Mouse (Mus musculus): ENCODE results near the gene Ccnjl. TPM values are rescaled to one million over a fixed set of nuclear protein-coding genes. Genes with fewer than 3 reads are reported as not detected.

Ccnjl gene
- polyA plus RNA-seq, 1 experiment from 2014 or later = 9.9 TPM

DNA sequence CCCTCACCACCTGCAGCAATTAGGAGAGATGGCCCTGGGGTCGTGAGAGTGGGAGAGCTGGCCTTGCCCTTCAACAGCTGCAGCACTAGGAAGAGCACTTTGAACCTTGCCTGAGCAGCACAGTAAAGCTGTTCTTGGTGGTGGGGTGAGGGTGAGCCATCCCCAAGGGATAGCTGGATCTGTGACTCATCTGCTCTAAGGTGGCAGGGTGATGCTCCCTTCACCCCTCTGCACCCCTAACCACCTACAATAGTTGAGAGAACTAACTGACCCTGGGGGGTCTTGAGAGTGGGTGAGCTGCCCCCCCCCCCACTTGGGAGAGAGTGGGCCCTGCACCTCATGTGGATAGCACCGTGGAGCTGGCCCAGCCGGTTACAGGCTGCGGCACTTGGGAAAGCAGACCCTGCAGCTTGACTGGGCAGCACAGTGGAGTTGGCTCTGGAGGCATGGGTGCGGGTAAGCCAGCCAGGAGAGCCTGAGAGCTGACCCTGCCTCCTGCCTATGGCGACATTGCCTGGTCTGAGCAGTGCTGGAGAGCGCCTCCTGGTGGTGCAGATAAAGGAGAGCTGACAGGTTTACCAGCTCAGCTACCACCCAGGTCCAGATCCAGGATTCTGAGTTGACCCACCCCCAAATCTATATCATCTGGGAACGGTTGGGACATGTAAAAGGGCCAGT lies 12.1 kb upstream of the Ccnjl start:
- no peak overlapping the region for H3K4me2 ChIP-seq (ENCODE audit: low read depth, low read length)
- H3K9me3 ChIP-seq (replicated peaks; ENCODE audit: control insufficient read depth, low read length) = no peaks in the 10 kb centered on the region

DNA sequence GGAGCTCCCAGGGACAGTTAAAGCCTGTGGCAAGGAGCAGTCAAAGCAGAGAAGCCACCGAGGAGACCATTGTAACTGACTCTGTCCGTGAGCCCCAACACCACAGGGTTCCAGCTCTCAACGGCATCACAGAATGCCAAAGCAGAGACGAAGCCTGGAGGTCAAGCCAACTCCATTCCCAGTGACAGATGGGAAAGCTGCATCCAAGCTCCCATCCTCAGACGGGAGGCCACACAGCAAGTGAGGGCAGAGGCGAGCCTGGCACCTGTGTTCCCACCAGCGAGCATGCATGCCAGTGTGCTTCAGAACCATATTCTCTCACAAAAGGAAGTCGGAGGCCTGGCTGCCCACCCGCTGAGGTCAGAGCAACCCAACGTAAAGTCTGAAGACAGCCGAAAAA lies 10.9 kb upstream of the Ccnjl start:
- H3K36me3 ChIP-seq (ENCODE audit: control insufficient read depth, insufficient read depth, low read length) = no peaks in the 10 kb centered on the region
- no peaks in the 10 kb centered on the region for H3K9me3 ChIP-seq (replicated peaks; ENCODE audit: control insufficient read depth, low read length)
- no peak overlapping the region for H3K4me3 ChIP-seq (replicated peaks; ENCODE audit: low read length)
- no peaks in the 10 kb centered on the region for H3K27me3 ChIP-seq (ENCODE audit: control insufficient read depth, insufficient read depth, low read length)
- no peaks in the 10 kb centered on the region for H3K4me1 ChIP-seq (ENCODE audit: control insufficient read depth, insufficient read depth, low read length)
- no peak overlapping the region for H3K9ac ChIP-seq (ENCODE audit: low read length)
- WGBS = 90% methylated on average over 11 of the region's 11 CpGs
- no peak overlapping the region for H3K27ac ChIP-seq (ENCODE audit: low read length)
- no peak overlapping the region for H3K4me2 ChIP-seq (ENCODE audit: low read depth, low read length)
- no peak for ATAC-seq (ENCODE audit: insufficient read depth, low FRiP score)

More for the DNA sequence above, 12.1 kb upstream of the Ccnjl start:
- Histone ChIP-seq H3K4me1 (ENCODE audit: control insufficient read depth, insufficient read depth, low read length) (no peaks in the 10 kb centered on the region), H3K4me3 (replicated peaks; ENCODE audit: low read length) (no peak overlapping the region), H3K36me3 (ENCODE audit: control insufficient read depth, insufficient read depth, low read length) (no peaks in the 10 kb centered on the region), H3K27me3 (ENCODE audit: control insufficient read depth, insufficient read depth, low read length) (no peaks in the 10 kb centered on the region), H3K27ac (ENCODE audit: low read length) (no peak overlapping the region), H3K9ac (ENCODE audit: low read length) (no peak overlapping the region)
- WGBS = 35% methylated on average over 8 of the region's 8 CpGs
- peak; percentile 33; the same call in 1 of the 2 replicates for ATAC-seq (ENCODE audit: insufficient read depth, low FRiP score)

DNA sequence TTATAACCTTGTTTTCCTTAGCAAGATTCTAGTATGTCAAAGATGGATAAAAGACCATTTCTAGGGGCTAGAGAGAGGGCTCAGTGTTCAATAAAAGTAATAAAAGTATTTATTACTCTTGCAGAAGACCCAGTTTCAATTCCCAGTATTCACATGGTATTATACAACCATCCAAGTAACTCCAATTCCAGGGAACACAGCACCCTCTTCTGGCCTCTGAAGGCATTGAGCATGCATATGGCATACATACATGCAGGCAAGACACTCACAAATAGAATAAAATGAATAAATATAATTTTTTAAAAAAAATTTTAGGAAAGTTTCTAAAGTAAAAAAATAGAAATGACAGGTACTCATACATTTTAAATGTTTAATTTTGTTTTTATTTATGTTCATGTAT lies 10.5 kb upstream of the Ccnjl start:
- Histone ChIP-seq H3K9me3 (replicated peaks; ENCODE audit: control insufficient read depth, low read length) (no peaks in the 10 kb centered on the region), H3K9ac (ENCODE audit: low read length) (no peak overlapping the region), H3K27me3 (ENCODE audit: control insufficient read depth, insufficient read depth, low read length) (no peaks in the 10 kb centered on the region), H3K4me1 (ENCODE audit: control insufficient read depth, insufficient read depth, low read length) (no peaks in the 10 kb centered on the region), H3K4me2 (ENCODE audit: low read depth, low read length) (no peak overlapping the region), H3K36me3 (ENCODE audit: control insufficient read depth, insufficient read depth, low read length) (no peaks in the 10 kb centered on the region), H3K27ac (ENCODE audit: low read length) (no peak overlapping the region), H3K4me3 (replicated peaks; ENCODE audit: low read length) (no peak overlapping the region)
- ATAC-seq (ENCODE audit: insufficient read depth, low FRiP score) = no peak

DNA sequence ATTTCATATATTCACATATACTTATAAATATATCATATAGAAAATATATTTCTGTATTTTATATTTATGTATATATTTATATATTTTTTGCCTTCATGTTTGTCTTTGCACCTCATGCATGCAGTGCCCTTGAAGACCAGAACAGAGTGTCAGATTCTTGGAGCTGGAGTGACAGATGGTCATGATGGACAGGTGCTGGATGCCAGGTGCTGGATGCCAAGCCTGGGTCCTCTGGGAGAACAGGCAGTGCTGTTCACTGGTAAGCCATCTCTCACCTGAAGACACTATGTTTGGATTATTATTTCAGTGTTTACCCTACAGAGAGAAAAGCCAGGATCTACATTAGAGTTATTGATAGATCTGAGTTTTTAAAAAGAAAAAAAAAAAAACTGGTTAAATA lies 9.8 kb upstream of the Ccnjl start:
- ATAC-seq (ENCODE audit: insufficient read depth, low FRiP score) = no peak
- H3K4me3 ChIP-seq (replicated peaks; ENCODE audit: low read length) = no peak overlapping the region
- no peak overlapping the region for H3K9ac ChIP-seq (ENCODE audit: low read length)
- H3K27ac ChIP-seq (ENCODE audit: low read length) = no peak overlapping the region
- H3K4me2 ChIP-seq (ENCODE audit: low read depth, low read length) = no peak overlapping the region
- no peaks in the 10 kb centered on the region for H3K4me1 ChIP-seq (ENCODE audit: control insufficient read depth, insufficient read depth, low read length)
- no peaks in the 10 kb centered on the region for H3K9me3 ChIP-seq (replicated peaks; ENCODE audit: control insufficient read depth, low read length)
- H3K36me3 ChIP-seq (ENCODE audit: control insufficient read depth, insufficient read depth, low read length) = no peaks in the 10 kb centered on the region
- no peaks in the 10 kb centered on the region for H3K27me3 ChIP-seq (ENCODE audit: control insufficient read depth, insufficient read depth, low read length)

DNA sequence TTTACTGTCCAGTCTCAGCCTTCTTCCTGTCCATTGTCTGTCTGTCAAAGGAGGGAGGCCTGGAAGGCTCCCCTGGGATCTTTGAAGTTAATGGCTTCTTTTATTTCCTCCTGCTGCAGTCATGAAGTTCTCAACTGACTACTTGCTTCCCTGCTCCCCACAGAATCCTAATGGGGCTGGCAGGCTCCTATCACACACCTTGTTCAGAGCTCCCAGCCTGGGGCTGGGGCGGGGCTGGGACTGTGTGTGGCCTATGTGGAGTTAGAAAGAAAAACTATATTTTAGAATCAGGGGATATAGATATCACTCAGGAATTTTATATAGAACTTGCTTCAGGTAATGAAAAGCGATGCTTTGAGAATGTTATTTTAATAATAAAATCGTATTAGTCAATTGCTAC lies 8.1 kb upstream of the Ccnjl start:
- H3K9me3 ChIP-seq (replicated peaks; ENCODE audit: control insufficient read depth, low read length) = no peaks in the 10 kb centered on the region
- no peak overlapping the region for H3K27ac ChIP-seq (ENCODE audit: low read length)
- no peaks in the 10 kb centered on the region for H3K4me1 ChIP-seq (ENCODE audit: control insufficient read depth, insufficient read depth, low read length)
- ATAC-seq (ENCODE audit: insufficient read depth, low FRiP score) = no peak
- no peak overlapping the region for H3K4me3 ChIP-seq (replicated peaks; ENCODE audit: low read length)
- H3K4me2 ChIP-seq (ENCODE audit: low read depth, low read length) = no peak overlapping the region
- H3K9ac ChIP-seq (ENCODE audit: low read length) = peak overlapping the region; percentile 9; the same call in 1 of the 2 replicates
- 88% methylated on average over 3 of the region's 3 CpGs for WGBS
- no peaks in the 10 kb centered on the region for H3K27me3 ChIP-seq (ENCODE audit: control insufficient read depth, insufficient read depth, low read length)
- H3K36me3 ChIP-seq (ENCODE audit: control insufficient read depth, insufficient read depth, low read length) = no peaks in the 10 kb centered on the region

DNA sequence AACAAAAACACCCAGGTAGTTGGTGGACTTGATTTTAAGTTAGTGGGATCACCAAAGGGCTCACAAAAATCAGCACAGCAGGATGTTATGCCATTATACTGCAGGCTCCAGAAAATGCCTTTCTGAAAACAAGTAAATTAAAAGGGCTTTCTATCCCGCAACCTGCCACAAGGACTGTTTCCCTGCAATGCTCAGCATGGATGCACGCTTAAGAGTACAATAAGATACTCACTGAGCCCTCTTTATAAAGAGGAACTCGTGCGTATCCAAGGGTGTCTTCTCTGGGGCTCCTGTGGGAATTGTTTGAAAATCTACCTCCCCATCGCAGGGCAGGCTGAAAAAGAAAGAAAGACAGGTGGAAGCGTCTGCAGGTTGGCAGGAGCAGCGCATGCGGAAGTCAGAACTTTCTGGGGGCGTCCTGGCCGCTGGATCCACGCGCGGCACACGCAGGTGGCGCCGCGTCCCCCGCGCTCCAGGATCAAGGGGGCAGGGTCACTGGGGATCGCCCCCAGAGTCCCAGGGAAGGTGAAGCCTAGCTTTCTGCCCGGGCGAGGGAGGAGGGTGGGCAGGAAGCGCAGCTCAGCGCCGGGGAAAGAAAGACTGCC lies 404 bp upstream of the Ccnjl start:
- peak overlapping the region; percentile 83 for H3K4me2 ChIP-seq (ENCODE audit: low read depth, low read length)
- no peaks in the 10 kb centered on the region for H3K4me1 ChIP-seq (ENCODE audit: control insufficient read depth, insufficient read depth, low read length)
- no peaks in the 10 kb centered on the region for H3K9me3 ChIP-seq (replicated peaks; ENCODE audit: control insufficient read depth, low read length)
- no peak for ATAC-seq (ENCODE audit: insufficient read depth, low FRiP score)
- peak overlapping the region; percentile 75 for H3K27ac ChIP-seq (ENCODE audit: low read length)
- no peaks in the 10 kb centered on the region for H3K36me3 ChIP-seq (ENCODE audit: control insufficient read depth, insufficient read depth, low read length)
- H3K4me3 ChIP-seq (replicated peaks; ENCODE audit: low read length) = peak overlapping the region; percentile 77
- peak overlapping the region; percentile 89 for H3K9ac ChIP-seq (ENCODE audit: low read length)
- under 1% methylated on average over 25 of the region's 25 CpGs for WGBS
- H3K27me3 ChIP-seq (ENCODE audit: control insufficient read depth, insufficient read depth, low read length) = no peaks in the 10 kb centered on the region

DNA sequence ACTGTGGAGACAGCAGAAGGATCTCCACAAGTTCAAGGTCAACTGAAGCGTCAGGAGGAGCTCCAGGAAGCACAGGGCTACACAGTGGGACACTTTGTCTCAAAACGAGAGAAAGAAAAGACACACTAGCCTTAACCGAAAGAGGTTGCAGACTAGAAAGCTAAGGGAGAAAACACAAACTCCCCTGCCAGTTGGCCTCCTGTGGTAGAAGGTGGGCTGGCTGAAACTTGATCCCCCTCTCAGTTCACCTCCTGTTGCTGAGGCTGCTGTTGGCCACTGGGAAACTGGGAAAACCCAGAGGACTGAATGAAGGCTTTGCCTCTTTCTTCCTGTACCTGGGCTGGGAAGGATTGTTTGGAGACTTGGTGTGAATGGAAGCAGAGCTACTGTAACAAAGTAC lies 1.5 kb downstream of the Ccnjl start:
- Histone ChIP-seq H3K9me3 (replicated peaks; ENCODE audit: control insufficient read depth, low read length) (no peaks in the 10 kb centered on the region), H3K36me3 (ENCODE audit: control insufficient read depth, insufficient read depth, low read length) (no peaks in the 10 kb centered on the region), H3K9ac (ENCODE audit: low read length) (no peak overlapping the region), H3K27me3 (ENCODE audit: control insufficient read depth, insufficient read depth, low read length) (no peaks in the 10 kb centered on the region), H3K4me2 (ENCODE audit: low read depth, low read length) (peak overlapping the region; percentile 7; the same call in 1 of the 2 replicates), H3K4me1 (ENCODE audit: control insufficient read depth, insufficient read depth, low read length) (no peaks in the 10 kb centered on the region), H3K4me3 (replicated peaks; ENCODE audit: low read length) (no peak overlapping the region), H3K27ac (ENCODE audit: low read length) (no peak overlapping the region)
- 55% methylated on average over 3 of the region's 3 CpGs for WGBS
- ATAC-seq (ENCODE audit: insufficient read depth, low FRiP score) = no peak

DNA sequence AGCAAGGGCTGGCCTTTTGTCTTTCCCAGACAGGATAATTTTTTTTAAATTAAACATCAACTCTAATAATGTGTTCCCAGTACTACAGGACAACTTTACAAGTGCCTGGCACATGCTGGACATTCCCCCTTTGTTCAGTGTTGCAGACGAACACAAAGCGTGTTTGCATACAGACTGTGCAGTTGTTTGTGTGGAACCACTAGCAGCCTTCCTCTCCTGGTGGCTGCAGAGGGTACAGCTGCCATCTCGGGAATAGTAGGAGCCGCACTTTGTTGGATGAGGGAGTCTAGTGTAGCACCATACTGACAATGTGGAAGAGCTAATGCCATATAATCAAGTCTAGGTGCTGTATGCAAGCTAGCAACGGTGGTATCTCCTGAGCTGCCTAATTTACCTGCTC lies 3.0 kb downstream of the Ccnjl start:
- H3K9me3 ChIP-seq (replicated peaks; ENCODE audit: control insufficient read depth, low read length) = no peaks in the 10 kb centered on the region
- no peak overlapping the region for H3K9ac ChIP-seq (ENCODE audit: low read length)
- H3K4me1 ChIP-seq (ENCODE audit: control insufficient read depth, insufficient read depth, low read length) = no peaks in the 10 kb centered on the region
- H3K4me3 ChIP-seq (replicated peaks; ENCODE audit: low read length) = no peak overlapping the region
- H3K36me3 ChIP-seq (ENCODE audit: control insufficient read depth, insufficient read depth, low read length) = no peaks in the 10 kb centered on the region
- H3K27me3 ChIP-seq (ENCODE audit: control insufficient read depth, insufficient read depth, low read length) = no peaks in the 10 kb centered on the region
- no peak overlapping the region for H3K27ac ChIP-seq (ENCODE audit: low read length)
- H3K4me2 ChIP-seq (ENCODE audit: low read depth, low read length) = no peak overlapping the region
- ATAC-seq (ENCODE audit: insufficient read depth, low FRiP score) = no peak
- 79% methylated on average over 5 of the region's 5 CpGs for WGBS

DNA sequence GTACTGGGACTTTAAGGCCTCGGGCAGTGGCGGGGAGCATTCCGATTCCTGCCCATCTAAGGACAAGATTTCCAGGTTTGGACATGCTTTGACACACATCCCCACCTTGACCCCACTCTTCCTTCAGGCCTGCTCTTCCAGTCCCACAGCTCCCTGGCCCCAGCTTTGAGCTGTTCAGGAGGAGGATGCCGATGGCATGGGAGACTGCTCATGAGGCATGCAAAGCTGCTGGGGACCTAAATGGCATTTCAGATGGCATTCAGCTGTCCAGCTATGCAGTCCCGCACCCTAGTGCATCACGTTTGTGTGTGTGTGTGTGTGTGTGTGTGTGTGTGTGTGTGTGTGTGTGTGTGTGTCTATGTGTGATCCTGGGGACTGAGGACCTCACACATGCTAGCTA lies 8.5 kb downstream of the Ccnjl start:
- H3K4me3 ChIP-seq (replicated peaks; ENCODE audit: low read length) = no peak overlapping the region
- no peak for ATAC-seq (ENCODE audit: insufficient read depth, low FRiP score)
- WGBS = 76% methylated on average over 6 of the region's 6 CpGs
- H3K27ac ChIP-seq (ENCODE audit: low read length) = no peak overlapping the region
- H3K9ac ChIP-seq (ENCODE audit: low read length) = no peak overlapping the region
- no peaks in the 10 kb centered on the region for H3K4me1 ChIP-seq (ENCODE audit: control insufficient read depth, insufficient read depth, low read length)
- no peak overlapping the region for H3K4me2 ChIP-seq (ENCODE audit: low read depth, low read length)
- no peaks in the 10 kb centered on the region for H3K36me3 ChIP-seq (ENCODE audit: control insufficient read depth, insufficient read depth, low read length)
- H3K27me3 ChIP-seq (ENCODE audit: control insufficient read depth, insufficient read depth, low read length) = no peaks in the 10 kb centered on the region
- H3K9me3 ChIP-seq (replicated peaks; ENCODE audit: control insufficient read depth, low read length) = no peaks in the 10 kb centered on the region

Data from stomach, embryonic 16.5 days (tissue).